Mouse (Mus musculus): Measurements from ENCODE around the gene Cyren.

GRCm38 (mm10) chr6:34862381-34862780 lies 15.5 kb downstream of the Cyren start:
- TF ChIP-seq CTCF (IDR thresholded peaks at IDR 0.05) (no peak), EP300 (IDR thresholded peaks at IDR 0.05; ENCODE audit: insufficient read depth, low read depth, low read length) (no peak)
